Mouse (Mus musculus) heart, postnatal 0 days (tissue): Measurements from ENCODE around the gene 4430402I18Rik.

Experiments used
- CTCF ChIP-seq: IDR thresholded peaks from 2 replicates; pipeline ENCODE4 v1.5.1; 2016; ENCODE audit warnings: antibody characterized with exemption, control low read depth, low read depth
- EP300 ChIP-seq: IDR thresholded peaks from 2 replicates; pipeline ENCODE4 v1.6.1; 2016; ENCODE audit warnings: antibody characterized with exemption, low read depth

- TF ChIP-seq CTCF (no peak), EP300 (no peak)
Measured at GRCm38 (mm10) chr19:28941271-28941670, 26.3 kb downstream of the 4430402I18Rik start.
